Mouse (Mus musculus): ENCODE data around the gene Ctrc. TPM values are rescaled to one million over a fixed set of nuclear protein-coding genes. Genes with fewer than 3 reads are reported as not detected.

The Ctrc gene
- total RNA-seq (2021): not detected
- long read RNA-seq, experiment 1: 0 reads
- long read RNA-seq, experiment 2, transcript Ctrc-204 (8 exons, 956 nt): major isoform, 48 of 100 reads
- long read RNA-seq, experiment 2, partial matches to known transcripts: 51 of 100 reads
- long read RNA-seq, experiment 2, other reads (novel, unspliced or antisense): 1 of 100 reads

DNA sequence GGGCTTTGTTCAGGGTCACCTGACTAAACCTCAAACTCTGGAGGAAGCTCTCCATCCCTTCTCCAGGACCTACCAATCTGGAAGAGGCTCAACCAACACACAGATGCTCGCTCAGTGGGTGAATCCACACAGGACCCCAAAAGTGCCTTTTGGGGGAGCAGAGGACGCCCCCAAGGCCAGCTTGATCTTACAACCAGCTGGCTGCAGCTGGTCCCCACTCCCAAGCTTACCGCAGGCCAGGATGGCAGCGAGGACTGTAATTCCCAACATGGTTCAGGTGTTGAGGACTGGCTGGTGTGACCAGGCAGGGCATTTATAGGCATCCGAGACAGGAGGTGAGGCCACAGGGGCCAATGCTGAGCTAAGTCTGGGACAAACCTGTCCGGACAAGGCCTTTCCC lies at the start of gene Ctrc:
TSS of gene Ctrc (minus strand) at position 361 of the 400 bp plus-strand sequence.
- no peak for DNase-seq

DNA sequence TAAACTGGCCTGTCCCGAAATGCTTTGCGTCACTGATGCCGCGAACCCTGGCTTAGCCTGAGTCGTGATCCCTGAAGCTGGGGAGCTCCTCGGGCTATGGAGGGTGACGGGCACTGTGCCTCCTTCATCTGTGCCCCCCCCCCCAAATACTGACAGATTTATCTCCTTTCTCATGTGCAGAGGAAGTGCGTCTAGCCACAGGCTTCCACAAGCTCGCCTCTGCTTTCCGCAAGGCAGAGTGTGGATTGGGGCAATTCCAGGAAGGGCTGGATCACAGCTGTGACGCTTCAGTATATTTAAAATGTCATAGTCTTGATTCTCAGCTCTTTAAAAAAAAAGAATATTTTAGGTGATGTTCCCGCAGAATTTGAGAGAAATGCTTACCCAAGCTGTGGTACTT lies 49.6 kb upstream of the Ctrc start:
- no peak for DNase-seq

DNA sequence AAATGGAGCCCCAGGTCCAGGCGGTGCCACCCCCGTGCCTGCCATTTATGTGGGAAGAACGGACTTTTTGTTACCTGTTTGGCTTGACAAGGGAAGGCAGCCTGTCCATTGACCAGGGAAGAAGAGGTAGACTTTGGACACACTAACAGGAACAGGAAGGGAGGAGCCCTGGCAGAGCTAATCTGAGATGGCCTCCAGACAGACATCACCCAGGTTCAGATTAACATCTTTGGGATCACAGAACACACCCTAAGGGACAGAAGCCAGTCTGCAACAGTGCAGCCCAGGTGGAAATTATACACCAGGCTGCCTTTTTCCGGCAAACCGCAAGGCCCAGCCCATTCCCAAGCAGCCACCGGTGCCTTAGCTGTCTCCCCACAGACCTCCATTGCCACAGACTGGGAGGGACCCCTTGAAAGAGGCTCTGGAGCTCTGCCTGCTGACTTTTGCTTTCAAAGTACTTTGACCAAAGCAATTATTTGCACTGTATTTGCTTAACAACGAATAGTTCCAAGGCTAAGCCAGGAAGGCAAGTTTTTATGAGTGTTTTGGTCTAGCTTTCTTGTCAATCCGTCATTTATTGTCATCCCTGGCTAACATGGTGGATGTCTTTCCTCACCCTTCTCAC lies 47.1 kb upstream of the Ctrc start:
- no peak for DNase-seq

DNA sequence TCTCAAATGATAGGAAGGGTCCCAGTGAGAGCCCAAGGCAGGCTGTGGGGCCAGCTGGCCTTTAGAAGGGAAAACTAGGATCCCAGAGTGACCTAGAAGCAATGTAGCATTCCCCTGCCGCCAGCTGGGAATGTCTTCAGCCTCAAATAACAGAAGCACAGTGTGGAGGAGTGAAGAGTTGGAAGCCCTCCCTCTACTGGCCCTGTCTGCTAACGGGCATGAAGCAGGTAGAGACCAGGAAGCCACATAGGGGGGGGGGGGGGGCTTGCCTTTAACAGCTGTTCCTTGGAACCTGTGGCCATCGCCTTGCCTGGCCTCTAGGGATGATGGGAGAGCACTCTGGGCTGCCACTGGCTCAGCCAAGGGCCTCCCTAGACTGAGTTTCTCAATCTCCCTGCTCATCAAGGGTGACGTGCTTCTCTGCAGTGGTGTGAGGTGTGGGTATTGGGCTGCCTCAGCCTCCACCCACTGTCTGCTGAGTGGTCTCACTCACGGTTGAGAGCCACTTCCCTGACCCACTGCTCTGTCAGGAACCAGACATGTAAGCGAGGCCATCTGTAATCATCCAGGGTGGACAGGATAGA lies 40.3 kb upstream of the Ctrc start:
- no peak for DNase-seq

DNA sequence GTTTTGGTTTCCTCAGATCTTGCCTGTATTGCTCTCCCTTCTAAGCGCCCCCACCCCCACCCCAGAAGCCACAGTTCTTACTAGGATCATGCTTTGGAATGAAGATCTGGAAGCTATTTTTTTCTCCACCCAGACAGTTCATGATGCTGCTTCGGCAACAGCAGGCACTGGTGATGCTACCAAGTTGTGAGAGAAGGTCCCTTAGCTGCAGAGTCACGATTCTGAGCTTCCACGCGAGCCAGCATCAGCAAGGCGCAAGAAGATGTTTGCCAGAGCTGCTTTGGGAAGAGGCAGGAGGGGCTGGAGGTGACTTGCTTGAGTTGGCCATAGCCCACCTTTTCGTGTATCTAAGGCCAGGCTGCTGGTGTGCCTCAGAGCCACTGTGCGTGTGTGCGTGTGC lies 39.3 kb upstream of the Ctrc start:
- no peak for DNase-seq

DNA sequence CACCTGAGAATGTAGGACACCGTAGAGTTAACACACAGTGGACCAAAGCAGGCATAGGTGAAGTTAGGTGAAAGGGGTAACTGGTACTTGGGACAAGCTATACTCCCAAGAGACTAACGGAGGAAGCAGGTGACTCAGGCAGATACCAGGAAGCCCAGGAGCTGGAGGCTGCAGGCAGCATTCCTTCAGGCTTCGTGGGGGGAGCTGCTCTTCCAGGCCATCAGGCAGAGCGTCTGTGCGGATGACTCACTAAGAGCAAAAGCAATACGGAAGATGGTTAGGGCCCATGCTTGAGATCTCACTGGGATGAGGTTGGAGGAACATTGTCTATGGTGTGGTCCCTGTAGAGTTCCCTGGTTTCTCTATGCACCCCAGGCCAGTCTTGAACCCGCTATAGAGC lies 36.7 kb upstream of the Ctrc start:
- no peak for DNase-seq

DNA sequence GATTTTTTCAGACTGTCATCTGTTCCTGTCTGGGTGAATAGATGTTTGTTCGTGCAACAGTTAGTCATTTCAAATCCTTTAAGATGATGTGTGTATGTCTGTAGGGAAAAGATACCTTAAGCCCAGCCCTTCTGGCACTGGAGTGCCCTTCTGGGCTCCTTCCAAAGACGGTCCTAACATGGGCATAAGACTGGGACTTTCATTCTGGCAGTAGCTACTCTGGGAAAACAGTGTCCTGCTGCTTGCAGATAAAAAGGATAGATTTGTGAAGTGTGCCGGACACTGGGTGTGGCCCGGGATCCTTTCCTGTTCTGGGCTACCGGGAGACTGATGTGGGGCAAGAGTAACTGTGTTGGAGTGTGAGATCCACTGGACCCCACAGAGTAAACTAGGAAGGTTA lies 35.8 kb upstream of the Ctrc start:
- no peak for DNase-seq

DNA sequence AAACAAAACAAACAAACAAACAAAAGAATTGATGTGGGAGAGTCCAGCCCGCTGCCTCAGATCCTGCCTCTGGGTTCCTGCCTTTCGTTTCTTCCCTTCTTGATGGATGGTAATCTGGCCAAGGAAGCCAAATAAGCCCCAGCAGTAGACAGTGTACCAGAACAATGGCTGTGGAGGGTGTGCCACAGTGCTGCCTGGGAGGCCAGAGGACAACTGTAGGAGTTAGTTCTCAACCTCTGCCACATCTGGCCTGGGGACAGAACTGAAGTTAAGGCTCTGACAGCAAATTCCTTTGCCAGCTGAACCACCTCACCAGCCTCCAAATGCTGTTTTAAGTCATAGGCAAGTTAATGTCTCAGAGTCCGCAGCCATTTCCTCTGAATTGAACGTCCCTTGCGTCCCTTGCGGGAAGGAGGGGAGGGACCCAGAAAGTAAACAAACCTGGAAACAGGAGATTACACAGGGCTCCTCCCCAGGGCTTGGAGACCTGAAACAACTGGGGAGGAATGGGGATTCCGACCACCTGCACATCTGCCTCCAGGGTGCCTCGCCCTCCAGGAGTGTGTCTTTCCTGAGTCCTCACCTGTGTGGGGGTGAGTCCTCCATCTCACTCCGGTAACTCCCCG lies 35.2 kb upstream of the Ctrc start:
- DNase-seq: no peak

DNA sequence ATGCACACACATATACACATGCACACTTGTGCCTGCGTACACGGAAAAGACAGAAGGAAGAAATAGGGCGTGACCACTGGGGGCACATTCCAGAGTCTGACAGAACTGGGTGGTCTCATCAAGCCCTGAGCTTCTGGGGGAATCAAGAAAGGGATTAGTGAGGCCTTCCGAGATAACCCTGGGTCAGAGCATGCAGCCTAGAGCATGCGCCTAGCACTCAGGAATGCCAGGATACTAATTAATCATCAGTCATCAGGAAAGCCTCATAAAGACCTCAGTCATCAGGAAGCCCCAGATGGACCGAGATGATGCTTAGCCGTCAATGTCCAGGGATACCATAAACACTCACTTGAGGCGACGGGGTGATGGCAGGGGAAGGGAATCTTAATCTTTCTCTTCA lies 33.7 kb upstream of the Ctrc start:
- no peak for DNase-seq

DNA sequence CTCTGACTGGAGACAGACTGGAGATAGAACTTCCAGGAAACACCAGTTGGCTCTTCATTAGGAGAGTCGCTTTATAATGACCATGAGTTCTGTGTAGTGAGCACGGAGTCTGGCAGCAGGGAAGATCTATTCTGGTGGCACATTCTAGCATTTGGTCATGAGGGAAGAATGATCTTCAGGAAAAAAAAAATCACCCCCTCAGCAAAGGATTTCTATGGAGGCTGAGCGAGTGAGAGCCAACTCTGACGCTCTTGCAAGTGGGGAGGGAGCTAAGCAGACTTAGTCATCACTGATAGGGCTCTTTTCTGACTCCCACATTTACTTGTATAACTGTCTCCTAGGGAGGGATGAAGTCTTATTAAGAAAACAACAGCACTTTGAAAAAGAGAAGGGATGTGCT lies 32.9 kb upstream of the Ctrc start:
- no peak for DNase-seq

DNA sequence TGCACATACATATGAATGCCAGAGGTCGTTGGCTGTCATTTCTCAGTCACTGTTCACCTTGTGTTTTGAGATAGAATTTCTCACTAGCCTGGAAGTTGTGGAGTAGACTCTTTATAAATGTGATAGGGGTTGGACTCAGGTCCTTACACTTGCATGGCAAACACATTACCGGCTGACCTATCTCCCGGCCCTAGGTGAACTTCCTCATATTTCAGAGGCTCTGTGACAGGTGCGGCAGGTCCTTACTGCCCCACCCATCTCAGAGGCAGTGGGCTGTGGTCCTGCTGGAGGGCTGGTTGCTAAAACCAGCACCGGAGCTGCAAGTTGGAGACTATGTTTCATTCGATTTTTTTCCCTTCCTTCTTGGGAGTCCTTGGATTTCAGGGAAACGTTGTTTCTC lies 32.5 kb upstream of the Ctrc start:
- DNase-seq: no peak

DNA sequence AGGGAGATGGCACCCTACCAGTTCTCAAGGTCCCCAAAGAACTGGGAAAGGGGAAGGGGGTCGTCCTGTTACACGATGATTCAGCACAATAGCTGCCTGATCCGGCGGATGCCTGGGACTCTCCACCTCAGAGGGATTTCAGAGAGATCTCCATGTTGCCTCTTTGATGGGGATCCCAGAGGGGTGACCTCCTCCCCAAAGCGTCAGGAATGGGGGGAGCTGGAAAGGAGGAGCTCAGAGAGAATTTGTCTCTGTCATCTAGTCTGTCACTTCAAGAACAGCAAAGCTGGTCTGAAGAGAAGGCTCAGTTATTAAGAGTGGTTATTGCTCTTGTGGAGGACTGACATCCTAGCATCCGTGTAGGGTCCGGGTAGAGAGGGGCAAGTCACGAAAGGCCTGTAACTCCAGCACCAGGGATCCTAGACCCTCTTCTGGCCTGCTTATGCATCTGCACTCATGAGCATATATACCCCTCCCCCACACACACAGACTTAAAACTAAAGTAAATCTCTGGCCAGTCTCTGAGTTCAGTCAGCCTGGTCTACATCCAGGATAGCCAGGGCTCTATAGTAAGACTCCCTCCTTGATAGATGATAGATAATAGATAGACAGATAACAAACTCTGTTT lies 29.4 kb upstream of the Ctrc start:
- no peak for DNase-seq

DNA sequence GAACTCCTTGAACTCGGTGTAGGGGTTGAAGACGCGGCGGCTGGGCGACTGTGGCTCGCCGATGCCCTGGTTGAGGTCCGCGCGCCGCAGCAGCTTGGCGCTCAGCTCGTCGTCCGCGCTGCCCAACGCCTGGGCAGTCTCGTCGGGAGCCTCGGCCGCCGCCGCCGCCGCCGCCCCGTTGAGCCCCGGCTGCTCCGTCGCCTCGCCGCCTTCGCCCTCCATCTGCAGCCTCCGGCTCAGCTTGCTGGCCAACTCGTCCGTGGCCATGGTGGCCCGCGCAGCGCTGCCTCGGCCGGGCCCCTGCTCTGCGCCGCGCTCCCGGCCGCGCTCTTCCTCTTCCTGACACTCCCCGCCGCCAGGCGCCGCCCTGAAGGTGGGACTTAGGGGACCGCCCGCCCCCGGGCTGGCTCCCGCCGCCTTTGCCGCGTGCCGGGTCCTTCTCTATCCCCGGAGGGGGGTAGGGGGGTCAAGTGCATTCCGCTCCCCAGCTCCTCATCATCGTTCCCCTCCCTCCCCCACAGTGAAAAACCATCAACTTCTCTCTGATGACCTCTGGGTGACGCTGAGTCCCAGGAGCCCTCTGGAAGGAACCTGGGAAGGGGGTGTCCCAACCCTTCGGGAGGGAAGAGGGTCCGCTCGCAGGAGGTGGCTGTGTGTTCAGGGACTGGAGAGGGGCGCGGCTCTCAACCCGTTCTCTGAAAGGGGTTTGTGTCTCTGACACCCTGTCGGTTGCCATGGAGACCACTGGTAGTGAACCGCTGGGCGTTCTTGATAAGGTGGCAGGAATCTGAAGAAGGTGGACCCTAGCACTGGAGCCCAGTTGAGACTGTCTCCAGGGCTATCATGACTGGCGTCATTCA lies 28.7 kb upstream of the Ctrc start, which contains the start of gene Efhd2:
TSS of gene Efhd2 (minus strand) at position 320 of the 860 bp plus-strand sequence.
- peak; percentile 89 to 92 for DNase-seq

DNA sequence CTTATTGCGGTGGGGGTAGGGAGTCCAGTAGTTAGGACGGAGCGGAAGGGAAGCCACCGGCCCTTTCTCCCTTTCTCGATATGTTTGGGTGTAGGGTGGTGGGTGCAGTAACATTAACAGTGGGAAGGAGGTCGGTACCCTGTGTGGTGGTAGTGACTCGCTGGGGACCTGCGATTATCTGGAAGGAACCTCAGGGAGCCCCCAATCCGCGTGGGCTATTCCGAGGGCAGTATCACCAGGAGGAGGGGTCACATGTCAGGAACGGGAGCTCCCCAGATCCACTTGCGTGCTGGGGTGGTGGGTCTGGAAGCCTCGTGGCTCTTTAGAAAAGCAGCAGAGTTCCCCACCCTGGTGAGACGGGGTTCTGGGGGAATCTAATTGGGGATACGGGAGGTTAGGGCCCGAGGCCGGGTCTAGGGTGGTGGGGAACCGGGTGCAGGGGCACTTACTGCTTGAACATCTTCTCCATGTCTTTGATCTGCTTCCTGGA lies 28.0 kb upstream of the Ctrc start:
- DNase-seq: no peak

DNA sequence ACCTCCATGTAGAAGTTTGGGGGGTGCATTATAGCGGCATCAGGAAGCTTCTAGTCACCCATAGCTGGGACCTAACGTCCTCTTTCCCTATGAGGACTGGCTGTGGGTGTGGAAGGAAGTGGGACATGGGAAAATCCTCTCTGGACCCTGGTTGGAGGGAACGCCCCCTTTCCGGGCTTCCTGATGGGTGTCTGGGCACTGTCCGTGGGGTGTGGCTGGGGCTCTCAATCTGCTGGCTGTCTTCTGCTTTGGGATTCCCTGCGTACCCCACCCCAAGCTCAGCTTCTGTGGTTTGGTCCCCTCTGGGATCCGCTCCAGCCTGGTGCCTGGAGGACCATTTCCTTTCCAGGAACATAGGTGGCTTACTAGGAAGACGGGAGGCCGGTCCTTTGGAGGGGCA lies 26.8 kb upstream of the Ctrc start:
- no peak for DNase-seq

DNA sequence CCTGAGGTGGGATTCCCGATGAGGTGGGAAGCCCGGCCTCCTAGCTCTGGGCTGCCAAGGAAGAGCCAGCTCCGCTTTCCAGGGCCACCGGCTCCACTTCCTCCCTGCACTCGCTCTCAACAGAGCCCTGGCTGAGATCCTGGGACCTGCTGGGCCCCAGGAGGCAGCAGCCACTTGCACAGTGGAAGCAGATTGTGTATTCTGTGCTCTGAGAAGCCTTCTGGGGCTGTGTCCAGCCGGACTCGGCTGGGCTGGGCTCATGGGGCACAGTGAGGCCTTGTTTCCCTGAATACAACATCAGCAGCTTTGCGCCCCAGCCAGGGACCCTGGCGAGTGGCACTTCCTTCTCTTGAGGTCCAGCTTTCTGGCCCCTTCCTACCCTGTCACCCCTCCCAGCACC lies 25.8 kb upstream of the Ctrc start:
- no peak for DNase-seq

DNA sequence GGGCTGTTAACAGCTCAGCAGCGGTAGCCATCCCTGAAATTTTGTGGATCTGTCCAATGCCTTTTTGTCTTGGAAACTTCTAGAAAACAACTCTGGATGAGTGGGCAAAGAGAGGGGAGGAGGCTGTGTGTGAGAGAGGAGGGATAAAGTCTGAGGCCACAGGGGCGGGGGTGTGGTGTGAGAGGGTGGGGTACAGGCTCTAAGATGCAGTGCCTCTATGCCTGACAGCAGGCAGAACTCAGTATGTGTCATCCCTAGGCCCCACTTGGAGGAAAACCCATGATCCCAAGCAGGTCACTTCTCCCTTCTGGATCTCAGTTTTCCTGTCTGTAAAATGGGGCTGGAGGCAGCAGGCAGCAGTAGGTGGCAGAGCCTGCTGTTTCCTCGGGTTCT lies 25.2 kb upstream of the Ctrc start:
- DNase-seq: no peak

DNA sequence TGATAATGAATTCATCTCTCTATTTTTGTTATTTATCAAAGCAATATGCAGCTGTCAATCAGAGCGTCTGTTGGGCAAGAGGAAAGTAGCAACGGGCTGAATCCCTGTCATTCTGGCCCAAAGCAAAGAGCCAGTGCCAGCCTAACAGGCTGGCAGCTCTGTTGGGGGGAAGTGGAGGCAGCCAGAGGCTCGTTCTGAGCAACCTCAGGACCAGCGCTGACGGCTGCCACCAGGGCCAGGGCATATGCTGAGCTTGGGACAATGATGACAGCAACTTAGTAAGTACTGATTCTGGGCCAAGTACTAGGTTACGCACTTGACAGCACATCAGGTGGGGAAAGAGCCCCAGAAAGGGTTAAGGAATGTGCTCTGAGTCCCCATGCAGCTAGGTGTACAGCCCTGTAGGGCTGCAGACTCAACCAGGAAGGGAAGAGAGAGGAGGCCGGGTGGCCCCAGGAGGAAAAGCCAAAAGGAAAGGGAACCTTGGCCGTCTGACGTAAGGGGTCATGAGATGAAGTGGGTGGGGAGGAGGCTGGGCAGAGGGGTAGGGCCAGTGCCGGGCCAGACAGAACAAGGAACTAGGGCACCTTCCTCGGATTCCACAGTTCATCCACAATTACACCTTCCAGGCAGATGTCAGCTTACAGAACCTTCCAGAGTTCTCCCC lies 24.6 kb upstream of the Ctrc start:
- DNase-seq: no peak

DNA sequence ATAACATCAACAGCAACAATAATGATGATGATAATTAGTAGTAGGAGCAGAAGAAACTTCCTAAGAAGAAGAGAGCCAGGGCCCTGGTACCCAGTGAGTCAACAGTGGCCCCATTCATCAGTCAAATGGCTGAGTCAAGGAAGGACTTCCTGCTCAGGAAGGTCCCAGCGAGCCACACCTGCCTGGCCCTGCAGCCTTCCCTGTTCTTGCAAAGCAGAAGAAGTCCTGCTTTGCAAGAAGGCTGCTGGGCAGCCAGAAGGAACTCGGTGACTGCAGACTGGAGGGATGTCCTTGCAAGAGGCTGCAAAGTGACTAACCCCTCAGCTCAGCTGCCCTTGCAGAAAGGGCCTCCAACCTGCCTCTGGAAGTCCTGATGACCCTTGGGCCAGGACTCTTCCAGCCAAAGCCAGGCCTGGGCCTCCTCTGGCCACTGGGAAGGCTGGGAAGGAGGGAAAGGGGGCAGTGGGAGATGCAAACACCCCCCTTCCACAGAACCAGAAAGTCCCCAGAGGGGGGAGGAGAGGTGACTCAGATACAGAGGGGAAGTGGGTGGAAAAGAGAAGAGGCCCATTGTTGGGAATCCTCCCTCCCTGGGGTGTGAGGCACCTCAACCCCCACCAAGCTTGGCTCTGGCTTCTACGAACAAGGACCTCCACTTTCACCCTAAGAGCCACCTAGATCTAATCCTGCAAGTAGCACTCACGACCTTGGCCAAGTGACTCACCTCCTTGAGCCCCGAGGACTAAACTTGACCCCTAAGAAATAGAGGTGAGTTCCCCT lies 23.5 kb upstream of the Ctrc start:
- peak; percentile 33 to 37 for DNase-seq

DNA sequence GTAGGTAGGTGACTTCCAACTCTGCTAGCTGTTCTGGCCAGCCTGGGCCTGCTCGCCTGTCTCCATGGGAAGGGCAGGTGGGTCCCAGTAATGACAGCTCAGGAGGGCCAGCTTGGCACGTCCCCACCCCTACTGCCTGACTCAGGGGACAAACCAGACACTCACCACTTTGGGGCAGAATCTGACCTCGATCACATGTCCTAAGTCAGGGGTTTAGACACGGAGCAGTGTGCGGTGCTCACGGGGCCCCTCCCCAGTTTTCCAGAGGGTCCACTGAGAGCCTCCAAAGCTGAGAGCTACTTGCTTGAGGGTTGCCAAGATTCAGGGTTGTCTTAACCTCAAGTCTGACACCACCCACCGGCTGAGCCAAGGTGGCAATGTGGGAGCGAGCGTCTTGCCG lies 21.9 kb upstream of the Ctrc start:
- no peak for DNase-seq

DNA sequence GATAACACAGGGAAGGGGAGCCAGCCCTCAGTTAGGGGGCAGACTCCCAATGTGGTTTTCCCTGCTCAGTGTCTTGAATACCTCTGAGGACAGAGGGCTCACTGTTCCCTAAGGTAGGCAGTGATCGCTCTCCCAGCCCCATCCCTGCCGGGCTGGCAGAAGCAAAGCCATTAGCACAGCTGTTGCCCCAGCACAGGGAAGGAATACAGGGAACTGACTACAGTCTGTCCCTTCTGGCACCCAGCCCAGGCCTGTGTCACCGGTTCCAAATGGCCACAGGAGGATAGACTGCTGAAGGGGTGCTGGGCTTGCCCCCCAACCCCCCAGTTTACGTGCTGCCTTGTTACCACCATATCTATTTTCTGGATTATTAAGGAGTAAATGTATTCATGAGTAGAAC lies 21.3 kb upstream of the Ctrc start:
- peak; percentile 73 to 79 for DNase-seq

Data from adrenal gland, postnatal 36 days (tissue).